Mouse (Mus musculus) Muller cell, postnatal 12 days (primary cell): Measurements from ENCODE around the gene Sox5.

Experiments used
- DNase-seq: peaks from one replicate; pipeline ENCODE4 v3.0.0-alpha.2; 2015; ENCODE audit errors: inconsistent ontology term

Gene Sox5

DNA sequence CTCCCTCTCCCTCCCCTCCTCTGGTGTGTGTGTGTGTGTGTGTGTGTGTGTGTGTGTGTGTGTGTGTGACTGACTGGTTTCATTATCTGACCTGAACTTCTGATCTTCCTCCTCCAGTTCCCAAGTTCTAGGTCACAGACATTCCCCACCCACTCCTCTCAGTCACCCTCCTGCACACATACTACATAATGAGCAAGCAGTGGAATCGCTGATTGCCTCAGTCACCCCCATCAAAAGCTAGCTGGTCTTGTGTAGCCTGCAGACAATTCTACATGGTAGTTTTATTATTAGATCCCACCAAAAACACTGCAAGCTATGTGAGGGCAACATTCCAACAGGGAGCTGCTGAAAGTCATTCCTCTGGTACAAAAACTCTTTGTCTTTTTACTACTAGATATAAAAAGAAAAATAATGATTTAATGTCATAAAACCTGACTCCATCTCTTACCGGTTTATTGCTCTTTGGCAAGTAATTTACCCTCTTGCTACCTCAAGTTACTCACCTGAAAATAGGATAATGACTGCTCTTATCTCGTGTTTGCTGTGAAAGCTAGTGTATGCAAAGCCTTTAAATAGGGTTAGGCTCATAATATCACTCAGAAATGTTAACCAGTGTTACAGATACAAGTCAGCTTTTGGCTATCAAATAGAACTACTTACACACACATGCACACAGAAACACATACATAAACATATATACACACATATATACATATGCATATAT is 733.4 kb downstream of the Sox5 start:
- DNase-seq: peak; percentile 9

DNA sequence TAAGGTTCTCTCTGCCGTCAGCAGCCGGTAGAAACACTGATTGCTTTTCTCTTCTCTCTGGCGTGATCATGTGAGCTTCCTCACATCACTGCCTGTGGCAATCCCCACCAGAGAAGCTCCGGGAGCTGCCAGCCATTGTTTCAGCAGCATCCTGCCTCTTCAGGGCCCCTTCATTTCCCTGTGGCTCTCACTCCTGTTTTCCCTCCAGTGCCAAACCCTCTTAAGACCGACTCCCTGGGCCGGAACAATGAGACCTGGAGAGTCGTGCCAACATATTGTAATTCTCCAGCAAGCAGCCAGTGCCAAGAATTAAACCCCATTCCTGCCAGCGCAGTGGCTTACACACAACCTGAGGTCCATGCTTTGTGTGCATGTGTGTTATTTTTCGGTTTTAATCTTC is 736.3 kb downstream of the Sox5 start:
- DNase-seq: peak; percentile 68

- DNase-seq: no peak
These were observed 737.4 kb downstream of the Sox5 start for GRCm38 (mm10) chr6:144044381-144044780.

- DNase-seq: peak; percentile 32
These were observed 738.8 kb downstream of the Sox5 start for GRCm38 (mm10) chr6:144042936-144043335.

DNA sequence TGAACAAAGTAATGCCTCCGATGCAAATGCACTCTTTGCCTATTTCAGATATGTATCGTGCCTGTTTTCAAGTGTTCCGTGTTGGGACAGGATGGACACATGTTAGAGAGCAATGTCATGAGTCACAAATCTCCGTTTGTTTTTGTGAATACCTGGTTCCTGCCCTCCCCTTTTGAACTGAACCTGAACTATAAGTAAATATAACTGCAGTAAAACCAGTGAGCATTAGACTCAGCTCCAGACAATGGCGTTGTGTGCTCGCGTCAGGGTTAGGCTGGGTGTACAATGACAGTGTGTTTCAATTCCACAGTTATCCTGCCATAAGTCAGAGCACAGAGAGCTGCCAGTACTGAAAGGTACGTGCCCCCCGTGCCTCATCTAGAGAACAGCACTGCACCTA is 739.8 kb downstream of the Sox5 start:
- DNase-seq: no peak

GRCm38 (mm10) chr6:144041188-144041587 is 740.6 kb downstream of the Sox5 start:
- DNase-seq: no peak

DNA sequence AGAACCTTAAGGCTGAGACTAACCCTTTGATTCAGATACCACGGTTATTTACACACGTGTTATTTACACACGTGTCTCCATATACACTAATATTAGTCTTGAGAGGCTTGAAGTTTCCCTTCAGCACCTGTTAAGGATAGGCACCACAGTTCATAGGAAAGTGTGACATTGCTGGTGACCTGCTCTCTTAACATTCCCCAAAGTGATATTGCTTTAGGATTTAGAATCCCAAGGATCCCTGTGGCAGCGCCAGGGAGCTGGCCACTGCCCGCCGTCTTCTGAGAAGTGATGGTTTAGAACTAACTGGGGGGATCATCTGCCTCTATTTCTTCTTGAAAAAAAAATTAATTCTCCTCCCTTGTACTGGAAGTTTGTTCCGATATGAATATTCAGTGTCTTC is 741.4 kb downstream of the Sox5 start:
- no peak for DNase-seq

GRCm38 (mm10) chr6:144039221-144039620 is 742.6 kb downstream of the Sox5 start:
- DNase-seq: peak; percentile 67

DNA sequence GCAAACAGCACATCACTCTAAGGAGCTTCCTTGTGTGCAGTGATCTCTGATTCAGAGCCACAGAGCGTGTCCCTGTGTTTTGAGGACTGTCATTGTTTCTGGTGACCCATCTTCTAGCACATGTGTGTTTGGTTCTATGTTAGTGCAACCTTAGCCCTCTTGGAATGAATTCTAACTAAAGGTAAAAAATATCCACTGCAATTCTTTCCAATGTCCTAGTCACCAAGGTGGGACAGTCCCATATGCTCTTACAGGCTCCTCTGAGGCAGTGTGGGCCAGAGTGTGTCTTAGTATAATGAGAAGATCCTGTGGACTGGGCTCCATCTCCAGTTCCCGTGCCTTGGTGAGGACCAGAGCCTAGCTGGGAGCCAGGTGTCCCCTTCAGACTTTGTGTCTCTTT is 748.6 kb downstream of the Sox5 start:
- DNase-seq: no peak

DNA sequence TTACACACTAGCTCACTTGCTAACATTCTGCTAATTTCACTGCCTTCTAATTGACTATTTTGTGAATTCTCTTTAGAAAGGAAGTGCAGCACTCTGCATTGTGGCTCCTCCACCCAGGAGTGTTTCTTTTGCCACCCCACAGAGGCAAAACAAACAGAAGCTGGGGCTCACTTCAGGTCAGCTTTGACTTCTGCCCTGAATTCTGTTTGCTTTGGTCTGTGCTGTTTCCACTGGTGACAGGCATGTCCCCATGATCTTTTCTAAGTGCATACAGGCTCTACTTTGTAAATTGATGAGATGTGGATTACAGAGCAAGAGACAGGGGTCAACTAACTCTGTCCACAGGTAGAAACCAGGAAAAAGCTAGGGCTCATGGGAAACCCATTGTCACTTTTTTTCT is 764.8 kb downstream of the Sox5 start:
- no peak for DNase-seq

DNA sequence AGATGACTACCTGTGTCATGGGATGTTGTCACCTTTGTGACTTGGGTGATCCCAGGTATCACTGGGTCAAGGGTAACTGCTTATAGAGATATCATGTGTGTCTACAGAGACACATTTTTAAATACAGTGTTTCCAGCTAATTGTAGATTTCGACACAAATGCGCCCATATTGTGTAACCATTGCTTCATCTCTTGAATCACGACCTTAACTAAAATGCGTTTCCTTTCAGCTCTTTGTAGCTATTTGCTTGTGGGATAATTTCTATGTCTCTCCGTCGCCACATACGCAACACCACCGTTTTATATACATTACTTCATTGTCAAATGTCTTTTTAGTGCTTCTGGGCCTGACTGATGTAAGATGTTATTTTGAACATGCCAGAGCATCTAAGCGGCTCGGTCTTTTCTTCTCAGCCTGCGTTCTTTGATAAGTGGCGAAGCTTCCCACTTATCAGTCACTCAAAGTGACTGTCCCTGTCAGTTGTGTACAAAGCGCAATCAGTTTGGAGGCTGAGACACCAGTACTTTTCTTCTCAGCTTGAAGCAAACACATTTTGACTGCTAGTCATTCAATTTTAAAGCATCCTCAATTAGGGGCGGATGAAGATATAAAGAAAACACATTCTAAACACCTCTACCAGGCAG is 769.8 kb downstream of the Sox5 start:
- no peak for DNase-seq

GRCm38 (mm10) chr6:144010995-144011394 is 770.8 kb downstream of the Sox5 start:
- DNase-seq: no peak

DNA sequence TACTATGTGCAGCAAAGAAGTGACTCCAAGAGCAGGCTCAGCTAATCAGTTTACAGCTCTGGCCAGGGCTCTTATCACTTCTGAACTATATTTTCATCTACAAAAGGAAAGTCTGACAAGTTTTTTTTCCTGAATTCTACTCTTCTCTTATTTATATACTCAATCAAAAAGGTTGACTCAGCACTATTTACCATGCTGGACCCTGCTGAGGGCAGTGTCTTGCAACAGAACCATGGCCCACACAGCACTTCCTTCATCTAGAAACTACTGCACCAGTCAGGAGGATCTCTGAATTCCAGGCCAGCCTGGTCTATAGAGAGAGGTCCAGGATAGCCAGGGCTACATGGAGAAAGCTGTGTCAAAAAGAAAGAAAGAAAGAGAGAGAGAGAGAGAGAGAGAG is 771.5 kb downstream of the Sox5 start:
- no peak for DNase-seq

DNA sequence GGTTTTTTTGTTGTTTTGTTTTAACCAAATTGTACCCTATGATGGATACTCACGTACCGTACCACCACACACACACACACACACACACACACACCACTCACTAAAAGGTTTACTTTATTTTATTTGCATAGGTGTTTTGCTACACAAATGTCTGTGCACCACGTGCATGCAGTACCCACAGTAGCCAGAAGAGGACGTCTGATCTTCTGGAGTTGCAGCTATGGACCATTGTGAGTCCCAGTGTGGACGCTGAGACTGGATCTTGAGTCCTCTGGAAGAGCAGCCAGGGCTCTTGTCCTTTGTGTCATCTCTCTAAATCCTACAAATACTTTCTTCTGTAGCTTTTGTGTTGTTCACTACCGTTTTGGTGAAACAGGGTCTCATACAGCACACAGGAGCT is 776.6 kb downstream of the Sox5 start:
- DNase-seq: no peak

- DNase-seq: no peak
These were observed 783.6 kb downstream of the Sox5 start for GRCm38 (mm10) chr6:143998201-143998600.

GRCm38 (mm10) chr6:143997616-143998015 is 784.2 kb downstream of the Sox5 start:
- no peak for DNase-seq

- no peak for DNase-seq
These were observed 786.7 kb downstream of the Sox5 start for GRCm38 (mm10) chr6:143995046-143995445.

DNA sequence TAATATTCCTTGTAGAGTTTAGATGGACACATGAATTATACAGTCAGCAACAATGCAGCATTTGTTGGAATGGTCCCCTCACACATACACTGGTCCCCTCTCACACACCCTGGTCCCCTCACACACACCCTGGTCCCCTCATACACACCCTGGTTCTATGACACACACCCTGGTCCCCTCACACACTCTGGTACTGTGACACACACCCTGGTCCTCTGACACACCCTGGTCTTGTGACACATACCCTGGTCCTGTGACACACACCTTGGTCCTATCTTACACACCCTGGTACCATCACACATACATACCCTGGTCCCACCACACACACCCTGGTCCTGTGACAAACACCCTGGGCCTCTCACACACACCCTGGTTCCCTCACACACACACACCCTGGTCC is 794.2 kb downstream of the Sox5 start:
- no peak for DNase-seq

DNA sequence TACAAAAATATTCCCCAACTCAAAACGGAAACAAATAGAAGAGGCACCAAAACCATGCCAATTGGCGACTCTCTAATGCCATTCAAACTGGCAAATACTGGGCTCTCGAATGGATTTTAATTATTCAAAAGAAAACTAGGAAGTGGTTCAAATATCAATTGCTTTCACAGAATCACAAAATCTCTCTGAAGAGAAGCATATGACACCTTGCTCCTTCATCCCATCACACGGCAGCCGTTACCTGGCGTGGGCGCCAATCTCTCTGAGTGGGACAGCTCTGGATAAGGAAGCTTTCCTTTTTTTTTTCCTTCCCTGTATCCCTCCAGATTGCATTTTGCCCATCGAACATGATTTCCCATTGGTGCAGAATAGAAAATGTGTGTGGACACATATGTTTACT is 801.6 kb downstream of the Sox5 start:
- no peak for DNase-seq

DNA sequence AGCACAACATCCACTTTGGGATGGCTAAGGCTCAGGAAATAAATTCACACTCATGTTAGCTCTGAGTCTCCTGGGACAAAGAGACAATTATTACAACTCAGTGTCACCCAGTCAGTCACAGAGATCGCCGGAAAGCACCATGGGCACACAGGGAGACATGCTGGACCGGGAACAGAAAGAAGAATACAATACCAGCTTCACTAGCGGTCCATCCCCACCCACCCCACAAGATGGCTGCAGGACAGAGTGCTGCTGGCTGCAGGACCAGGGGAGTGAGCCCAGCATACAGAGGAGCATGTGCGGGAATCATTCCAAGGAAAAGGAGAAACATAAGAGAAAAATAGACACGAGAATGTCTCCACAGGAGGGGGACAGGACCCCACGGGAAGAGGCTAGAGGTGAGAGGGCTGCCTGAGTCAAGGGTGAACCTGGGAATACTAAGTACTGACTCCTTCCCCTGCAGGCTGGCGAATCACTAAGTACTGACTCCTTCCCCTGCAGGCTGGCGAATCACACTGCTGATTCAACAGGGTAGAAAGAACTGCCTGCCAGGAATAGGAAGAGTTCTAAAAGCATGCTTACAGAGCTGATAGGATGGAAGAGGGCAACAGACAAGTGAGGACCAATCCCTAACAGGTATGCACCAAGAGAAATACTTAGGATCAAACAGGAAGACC is 813.9 kb downstream of the Sox5 start:
- peak; percentile 7 for DNase-seq

- no peak for DNase-seq
These were observed 821.3 kb downstream of the Sox5 start for GRCm38 (mm10) chr6:143960487-143960886.

- DNase-seq: no peak
These were observed 821.7 kb downstream of the Sox5 start for GRCm38 (mm10) chr6:143960081-143960480.

DNA sequence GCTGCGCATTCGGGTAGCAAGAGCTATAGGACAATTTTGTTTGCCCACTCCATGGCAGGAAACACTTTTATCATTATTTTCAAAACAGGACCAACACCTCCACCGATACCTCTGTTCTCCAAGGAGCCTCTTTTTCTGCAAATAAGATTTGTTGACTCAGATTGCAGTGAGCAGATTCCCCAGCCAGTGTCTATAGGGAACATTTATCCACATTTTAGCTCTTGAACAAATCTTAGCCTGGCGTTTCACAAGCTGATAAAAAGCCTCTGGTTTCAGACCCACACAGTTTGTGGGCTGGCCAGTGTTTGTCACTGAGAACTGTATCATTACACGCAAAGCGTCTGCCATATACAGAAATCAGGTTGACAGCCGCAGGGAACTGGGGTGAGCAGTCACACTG is 823.4 kb downstream of the Sox5 start:
- no peak for DNase-seq
